Mouse (Mus musculus): ENCODE data around the gene Cep72. TPM values are rescaled to one million over a fixed set of nuclear protein-coding genes. Genes with fewer than 3 reads are reported as not detected.
"Not testable (repeated sequence)": the region's sequence is repeated elsewhere in the genome, so short reads cannot be mapped to it uniquely, and the experiment has no call there.

Gene Cep72
- polyA plus RNA-seq, 1 experiment from 2014 or later: 18.6 TPM

DNA sequence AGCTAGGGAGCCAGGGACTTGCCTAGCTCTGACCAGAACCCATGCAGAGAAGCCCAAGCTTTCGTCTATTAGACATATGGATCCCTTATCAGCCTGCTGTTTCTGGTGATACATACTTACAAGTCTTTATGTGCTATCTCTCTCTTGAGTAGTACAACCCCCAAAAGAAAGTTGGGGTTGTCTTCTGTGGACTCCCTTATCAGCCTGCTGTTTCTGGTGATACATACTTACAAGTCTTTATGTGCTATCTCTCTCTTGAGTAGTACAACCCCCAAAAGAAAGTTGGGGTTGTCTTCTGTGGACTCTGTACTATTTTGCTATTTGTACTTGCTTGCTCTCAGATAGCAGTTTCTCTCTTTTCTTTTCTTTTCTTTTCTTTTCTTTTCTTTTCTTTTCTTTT is 9.1 kb upstream of the Cep72 start:
- not testable (repeated sequence) for H3K4me2 ChIP-seq (replicated peaks); ATAC-seq (ENCODE audit: low FRiP score, low read depth); H3K27me3 ChIP-seq; H3K4me3 ChIP-seq; H3K9me3 ChIP-seq; H3K27ac ChIP-seq (replicated peaks); H3K36me3 ChIP-seq; H3K9ac ChIP-seq (replicated peaks); H3K4me1 ChIP-seq
- WGBS: 78% methylated on average over 1 of the region's 1 CpGs

DNA sequence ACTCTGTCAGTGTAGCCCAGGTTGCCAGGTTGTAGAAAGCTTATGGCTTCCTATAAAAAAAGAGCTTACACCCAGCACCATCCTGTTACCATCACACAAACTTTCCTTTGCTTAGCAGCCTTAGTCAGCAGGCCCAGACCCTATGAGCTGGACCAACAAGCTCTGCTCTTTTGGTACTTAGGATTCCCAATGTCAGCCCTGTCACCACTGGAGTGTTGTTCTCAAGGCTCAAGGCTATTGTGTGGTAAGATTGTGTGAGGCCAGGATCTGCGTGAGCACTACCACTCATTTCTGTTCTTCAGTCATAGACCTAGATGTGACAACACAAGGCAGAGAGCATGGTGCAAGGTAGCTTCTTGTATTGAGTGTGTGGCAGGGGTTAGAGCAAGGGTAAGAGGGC is 4.5 kb upstream of the Cep72 start:
- ATAC-seq (ENCODE audit: low FRiP score, low read depth): no peak
- Histone ChIP-seq H3K4me2 (replicated peaks) (no peak overlapping the region), H3K4me1 (no peaks in the 10 kb centered on the region), H3K9ac (replicated peaks) (no peak overlapping the region), H3K27ac (replicated peaks) (no peak overlapping the region), H3K36me3 (no peaks in the 10 kb centered on the region), H3K9me3 (no peaks in the 10 kb centered on the region), H3K27me3 (no peaks in the 10 kb centered on the region), H3K4me3 (no peak overlapping the region)
- 90% methylated on average over 1 of the region's 1 CpGs for WGBS

DNA sequence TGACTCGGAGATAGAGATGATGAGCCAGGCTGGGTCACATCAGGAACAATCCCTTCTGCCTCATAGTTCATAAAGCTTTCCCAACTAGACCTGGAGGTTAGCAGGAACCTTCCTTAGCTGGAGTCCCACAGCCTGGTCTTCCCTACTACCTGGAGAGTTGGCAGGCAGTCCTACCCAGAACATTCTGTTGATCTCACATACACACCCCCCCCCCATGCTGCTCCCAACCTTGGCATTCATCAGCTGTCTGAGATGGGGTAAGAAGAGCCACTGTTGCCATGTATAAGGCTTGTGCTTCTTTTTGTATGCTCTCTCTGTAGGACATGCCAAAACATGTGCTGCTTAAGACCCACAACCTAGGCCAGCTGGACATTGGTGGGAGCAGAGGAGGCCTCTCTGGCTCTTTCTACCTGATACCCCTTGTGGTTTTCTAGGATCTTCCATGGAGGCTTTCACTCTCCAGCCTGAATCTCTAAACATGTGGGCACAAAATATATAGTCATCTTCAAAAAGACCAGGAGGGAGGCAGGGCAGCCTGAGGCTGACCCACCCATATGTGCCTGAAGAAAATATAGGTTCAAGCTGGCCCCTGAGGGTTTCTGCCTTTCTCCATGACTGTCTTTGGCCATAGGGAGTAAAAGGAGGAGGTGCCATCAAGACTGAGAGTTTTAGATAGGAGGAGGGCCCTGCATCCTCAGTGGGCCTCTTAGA is 1.4 kb upstream of the Cep72 start:
- Histone ChIP-seq H3K27me3 (no peaks in the 10 kb centered on the region), H3K27ac (replicated peaks) (no peak overlapping the region), H3K9ac (replicated peaks) (no peak overlapping the region), H3K36me3 (no peaks in the 10 kb centered on the region), H3K4me1 (0 out of 2 replicates have a peak, but pooled peaks cover 2% of the 10 kb centered on the region), H3K9me3 (no peaks in the 10 kb centered on the region), H3K4me3 (no peak overlapping the region), H3K4me2 (replicated peaks) (no peak overlapping the region)
- 77% methylated on average over 1 of the region's 1 CpGs for WGBS
- no peak for ATAC-seq (ENCODE audit: low FRiP score, low read depth)

DNA sequence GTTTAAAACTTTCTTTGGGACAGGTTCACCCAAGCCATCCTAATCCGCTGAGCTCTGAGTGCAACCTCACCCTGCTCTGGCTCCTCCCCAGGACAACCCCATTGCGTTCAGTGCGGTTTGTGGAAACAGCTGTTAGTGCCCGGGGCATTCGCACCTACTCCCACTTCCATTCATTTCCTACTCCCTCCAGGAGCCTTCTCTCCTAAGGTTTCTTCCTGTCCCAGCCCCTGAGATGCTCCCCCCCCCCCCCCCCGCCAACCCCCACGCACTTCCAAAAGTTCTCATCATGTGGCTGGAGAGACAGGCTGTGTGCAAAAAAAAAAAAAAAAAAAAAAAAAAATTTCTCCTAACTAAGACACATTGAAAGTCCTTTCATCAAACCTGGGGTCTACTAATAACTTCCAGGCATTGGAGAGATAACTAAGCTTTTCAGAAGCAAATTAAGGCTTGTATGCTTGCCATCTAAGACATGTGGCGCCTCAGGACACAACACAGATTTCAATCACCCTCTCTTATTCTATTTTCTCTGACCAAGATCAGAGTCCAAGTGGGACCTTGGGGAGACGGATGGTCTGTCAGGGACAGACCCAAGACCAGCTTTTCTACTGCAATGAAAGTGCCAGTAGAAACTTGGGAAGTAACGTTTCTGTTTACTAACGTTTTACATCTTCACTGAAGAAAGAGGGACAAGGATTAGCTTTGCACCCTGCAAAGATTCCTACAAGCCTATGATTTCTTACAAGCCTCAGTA is 454 bp upstream of the Cep72 start:
- H3K4me1 ChIP-seq: 0 out of 2 replicates have a peak, but pooled peaks cover 2% of the 10 kb centered on the region
- no peak for ATAC-seq (ENCODE audit: low FRiP score, low read depth)
- peak overlapping the region; percentile 72 for H3K4me3 ChIP-seq
- H3K27ac ChIP-seq (replicated peaks): no peak overlapping the region
- peak overlapping the region; percentile 79 for H3K9ac ChIP-seq (replicated peaks)
- no peaks in the 10 kb centered on the region for H3K9me3 ChIP-seq
- WGBS: 33% methylated on average over 10 of the region's 11 CpGs
- H3K4me2 ChIP-seq (replicated peaks): peak overlapping the region; percentile 54
- H3K36me3 ChIP-seq: peaks cover 7% of the 10 kb centered on the region
- no peaks in the 10 kb centered on the region for H3K27me3 ChIP-seq

DNA sequence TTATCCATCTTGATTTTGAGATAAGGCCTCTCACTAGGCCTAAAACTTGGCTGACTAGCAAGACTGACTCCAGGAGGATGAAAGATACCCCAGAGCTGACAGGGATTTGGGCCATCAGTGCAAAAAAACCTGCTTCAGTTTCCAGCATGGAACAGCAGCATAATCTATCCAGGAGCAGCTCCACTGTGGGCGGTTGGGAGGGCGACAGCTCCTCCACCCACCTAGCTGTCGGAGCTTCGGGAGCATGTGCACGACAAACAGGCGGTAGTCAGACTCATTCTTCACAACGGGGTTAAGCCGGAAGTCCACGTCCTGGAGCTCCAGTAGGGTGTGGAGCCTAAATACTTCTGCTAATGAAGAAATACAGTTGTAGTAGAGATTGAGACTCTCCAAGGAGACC is 4.0 kb downstream of the Cep72 start:
- H3K4me2 ChIP-seq (replicated peaks): no peak overlapping the region
- no peaks in the 10 kb centered on the region for H3K27me3 ChIP-seq
- WGBS: 95% methylated on average over 9 of the region's 9 CpGs
- no peak overlapping the region for H3K9ac ChIP-seq (replicated peaks)
- no peak overlapping the region for H3K27ac ChIP-seq (replicated peaks)
- no peak for ATAC-seq (ENCODE audit: low FRiP score, low read depth)
- peaks cover 15% of the 10 kb centered on the region for H3K36me3 ChIP-seq
- 0 out of 2 replicates have a peak, but pooled peaks cover 2% of the 10 kb centered on the region for H3K4me1 ChIP-seq
- H3K4me3 ChIP-seq: no peak overlapping the region
- no peaks in the 10 kb centered on the region for H3K9me3 ChIP-seq

DNA sequence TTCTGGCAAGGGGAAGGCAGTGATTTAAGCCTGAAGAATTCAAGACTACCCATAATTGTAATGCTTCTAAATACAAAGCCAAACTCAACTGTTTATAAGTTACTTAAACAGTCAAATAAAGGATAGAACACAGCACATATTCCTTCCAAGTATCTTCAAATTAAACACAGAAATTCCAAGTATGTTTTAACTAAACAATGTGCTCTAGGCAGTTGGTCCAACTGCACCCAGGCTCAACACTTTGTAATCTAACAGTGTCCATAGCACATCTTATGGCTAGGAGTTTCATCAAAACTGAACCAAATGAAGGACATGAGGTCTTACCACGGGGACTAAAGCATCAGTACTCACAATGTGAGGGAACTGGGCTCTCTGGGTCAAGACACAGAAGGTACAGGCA is 5.9 kb downstream of the Cep72 start:
- no peak overlapping the region for H3K4me2 ChIP-seq (replicated peaks)
- WGBS: 85% methylated on average over 1 of the region's 1 CpGs
- no peaks in the 10 kb centered on the region for H3K9me3 ChIP-seq
- no peak overlapping the region for H3K4me3 ChIP-seq
- H3K36me3 ChIP-seq: peaks cover 29% of the 10 kb centered on the region
- ATAC-seq (ENCODE audit: low FRiP score, low read depth): no peak
- no peaks in the 10 kb centered on the region for H3K27me3 ChIP-seq
- no peaks in the 10 kb centered on the region for H3K4me1 ChIP-seq
- no peak overlapping the region for H3K27ac ChIP-seq (replicated peaks)
- H3K9ac ChIP-seq (replicated peaks): no peak overlapping the region

DNA sequence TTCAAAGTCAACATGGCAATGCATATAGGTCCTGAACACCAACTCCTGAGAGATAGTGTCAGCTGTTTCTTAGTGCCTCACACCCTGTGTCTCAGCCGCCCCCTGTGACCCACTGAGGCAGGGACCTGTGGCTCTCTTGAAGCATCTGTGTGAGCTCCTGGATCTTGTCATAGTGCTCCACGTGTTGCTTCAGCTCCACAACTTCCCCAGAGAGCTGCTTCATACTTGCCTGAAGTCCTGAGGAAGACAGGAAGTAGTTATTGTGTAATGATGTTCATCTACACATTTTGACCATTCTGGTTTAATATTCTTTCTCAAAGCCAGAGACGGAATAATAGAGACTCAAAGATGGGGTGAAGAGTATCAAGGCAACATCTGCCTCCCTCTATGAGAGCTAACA is 22.2 kb downstream of the Cep72 start:
- H3K36me3 ChIP-seq: peaks cover 58% of the 10 kb centered on the region
- 89% methylated on average over 3 of the region's 3 CpGs for WGBS
- no peak overlapping the region for H3K4me2 ChIP-seq (replicated peaks)
- no peaks in the 10 kb centered on the region for H3K27me3 ChIP-seq
- no peaks in the 10 kb centered on the region for H3K4me1 ChIP-seq
- no peaks in the 10 kb centered on the region for H3K9me3 ChIP-seq
- ATAC-seq (ENCODE audit: low FRiP score, low read depth): no peak
- no peak overlapping the region for H3K9ac ChIP-seq (replicated peaks)
- H3K27ac ChIP-seq (replicated peaks): no peak overlapping the region
- H3K4me3 ChIP-seq: no peak overlapping the region

DNA sequence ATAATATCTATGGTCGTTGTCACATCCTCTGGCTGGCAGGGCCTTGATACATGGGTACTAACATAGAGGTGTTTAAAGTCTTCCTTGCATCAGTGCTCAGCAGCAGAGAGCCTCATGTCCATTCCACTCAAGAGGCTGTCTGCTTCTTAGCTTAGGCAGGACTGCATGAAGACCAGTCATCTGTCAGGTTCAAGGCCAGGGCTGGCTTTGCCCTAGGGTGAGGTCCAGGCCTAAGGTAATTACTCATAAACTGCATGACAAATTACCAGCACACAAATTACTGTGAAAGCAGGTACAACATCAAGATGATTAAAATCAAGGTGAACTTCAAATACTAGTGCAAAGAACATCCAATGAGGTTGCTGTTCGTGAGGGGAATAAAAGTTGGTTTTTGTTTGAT is 26.3 kb downstream of the Cep72 start:
- no peak overlapping the region for H3K27ac ChIP-seq (replicated peaks)
- no peak overlapping the region for H3K9ac ChIP-seq (replicated peaks)
- peaks cover 28% of the 10 kb centered on the region for H3K36me3 ChIP-seq
- ATAC-seq (ENCODE audit: low FRiP score, low read depth): no peak
- no peak overlapping the region for H3K4me3 ChIP-seq
- H3K4me1 ChIP-seq: no peaks in the 10 kb centered on the region
- H3K27me3 ChIP-seq: no peaks in the 10 kb centered on the region
- H3K4me2 ChIP-seq (replicated peaks): no peak overlapping the region
- WGBS: 89% methylated on average over 2 of the region's 2 CpGs
- H3K9me3 ChIP-seq: no peaks in the 10 kb centered on the region

DNA sequence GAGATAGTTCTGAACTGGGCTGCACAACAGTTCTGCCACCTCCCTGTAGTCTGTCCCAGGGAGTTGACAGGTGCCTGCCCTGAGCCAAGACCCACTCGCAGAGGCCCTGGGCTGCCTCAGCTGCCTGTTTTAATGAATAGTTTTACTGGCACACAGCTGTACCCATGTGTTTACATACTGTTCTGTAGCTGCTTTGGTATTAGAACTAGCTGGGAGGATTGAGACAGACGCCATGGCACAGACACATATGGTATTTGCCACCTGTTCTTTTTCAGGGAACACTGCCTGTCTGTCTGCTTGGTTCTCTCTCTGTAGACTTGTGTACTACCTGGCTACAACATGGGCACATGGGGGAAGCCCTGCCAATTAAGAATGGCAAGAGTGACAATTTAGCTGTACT is 27.3 kb downstream of the Cep72 start:
- 84% methylated on average over 2 of the region's 2 CpGs for WGBS
- Histone ChIP-seq H3K36me3 (peaks cover 18% of the 10 kb centered on the region), H3K9ac (replicated peaks) (no peak overlapping the region), H3K27ac (replicated peaks) (no peak overlapping the region), H3K9me3 (no peaks in the 10 kb centered on the region), H3K4me2 (replicated peaks) (no peak overlapping the region), H3K4me3 (no peak overlapping the region), H3K4me1 (no peaks in the 10 kb centered on the region), H3K27me3 (no peaks in the 10 kb centered on the region)
- no peak for ATAC-seq (ENCODE audit: low FRiP score, low read depth)

DNA sequence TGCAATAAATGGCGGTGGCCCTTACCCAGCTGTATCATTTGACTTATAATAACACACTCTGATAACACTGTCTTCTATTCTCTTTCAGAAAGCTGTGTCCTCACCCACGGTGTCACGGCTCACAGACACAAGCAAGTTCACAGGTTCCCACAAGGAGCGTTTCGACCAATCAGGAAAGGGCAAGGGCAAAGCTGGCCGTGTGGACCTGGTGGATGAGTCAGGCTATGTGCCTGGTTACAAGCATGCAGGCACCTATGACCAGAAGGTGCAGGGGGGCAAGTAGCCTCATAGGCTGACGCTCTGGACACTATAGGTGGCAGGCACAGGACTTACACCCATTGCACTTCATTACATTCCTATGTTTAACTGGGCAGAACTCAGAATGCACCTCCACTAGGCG is 31.0 kb downstream of the Cep72 start:
- no peak overlapping the region for H3K9ac ChIP-seq (replicated peaks)
- no peak overlapping the region for H3K4me3 ChIP-seq
- 83% methylated on average over 8 of the region's 8 CpGs for WGBS
- no peak overlapping the region for H3K4me2 ChIP-seq (replicated peaks)
- no peak overlapping the region for H3K27ac ChIP-seq (replicated peaks)
- ATAC-seq (ENCODE audit: low FRiP score, low read depth): no peak
- H3K9me3 ChIP-seq: no peaks in the 10 kb centered on the region
- H3K4me1 ChIP-seq: no peaks in the 10 kb centered on the region
- H3K27me3 ChIP-seq: no peaks in the 10 kb centered on the region
- no peaks in the 10 kb centered on the region for H3K36me3 ChIP-seq

DNA sequence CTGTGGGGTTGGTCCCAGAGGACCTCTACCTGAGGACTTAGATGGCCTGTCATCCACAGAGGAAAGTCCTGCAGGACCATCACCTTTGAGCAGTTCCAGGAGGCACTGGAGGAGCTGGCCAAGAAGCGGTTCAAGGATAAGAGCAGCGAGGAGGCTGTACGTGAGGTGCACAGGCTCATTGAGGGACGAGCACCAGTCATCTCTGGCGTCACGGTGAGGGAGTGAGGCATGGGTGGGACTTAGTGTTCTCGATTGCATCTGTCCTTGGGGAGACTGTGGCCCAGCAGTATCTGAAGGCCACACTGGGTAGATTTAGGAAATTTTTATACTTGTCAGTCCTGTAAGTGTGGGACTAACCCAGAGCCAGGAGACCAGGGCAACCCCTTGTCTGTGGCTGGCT is 31.4 kb downstream of the Cep72 start:
- H3K27ac ChIP-seq (replicated peaks): no peak overlapping the region
- no peak for ATAC-seq (ENCODE audit: low FRiP score, low read depth)
- no peak overlapping the region for H3K4me2 ChIP-seq (replicated peaks)
- H3K36me3 ChIP-seq: no peaks in the 10 kb centered on the region
- H3K4me3 ChIP-seq: no peak overlapping the region
- no peaks in the 10 kb centered on the region for H3K9me3 ChIP-seq
- no peak overlapping the region for H3K9ac ChIP-seq (replicated peaks)
- no peaks in the 10 kb centered on the region for H3K27me3 ChIP-seq
- H3K4me1 ChIP-seq: no peaks in the 10 kb centered on the region
- WGBS: 85% methylated on average over 7 of the region's 7 CpGs

DNA sequence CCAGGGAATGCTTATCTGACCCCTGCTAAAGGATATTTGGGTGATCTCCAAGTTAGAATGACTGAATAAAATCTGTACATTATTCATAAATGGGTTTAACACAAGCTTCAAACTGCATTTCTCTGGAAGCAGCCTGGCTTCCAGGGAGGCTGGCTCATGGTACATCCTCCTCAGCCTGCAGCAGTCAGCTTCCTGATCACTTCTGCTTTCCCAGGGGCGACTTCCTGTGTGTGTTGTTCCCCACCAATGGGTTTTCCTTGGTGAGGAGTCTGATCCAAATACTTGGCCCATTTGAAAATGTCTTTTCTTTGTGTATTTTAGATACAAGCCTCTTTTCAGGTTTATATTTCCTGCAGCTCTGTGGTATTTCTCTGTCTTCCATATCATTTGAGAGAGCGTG is 33.1 kb downstream of the Cep72 start:
- no peak overlapping the region for H3K27ac ChIP-seq (replicated peaks)
- WGBS: 87% methylated on average over 2 of the region's 2 CpGs
- H3K9ac ChIP-seq (replicated peaks): no peak overlapping the region
- H3K36me3 ChIP-seq: no peaks in the 10 kb centered on the region
- no peak for ATAC-seq (ENCODE audit: low FRiP score, low read depth)
- no peak overlapping the region for H3K4me2 ChIP-seq (replicated peaks)
- 0 out of 2 replicates have a peak, but pooled peaks cover 6% of the 10 kb centered on the region for H3K4me1 ChIP-seq
- H3K4me3 ChIP-seq: no peak overlapping the region
- no peaks in the 10 kb centered on the region for H3K27me3 ChIP-seq
- H3K9me3 ChIP-seq: no peaks in the 10 kb centered on the region

Measured in midbrain, embryonic 12.5 days (tissue).